Mouse (Mus musculus) gonadal fat pad, adult 2 months (tissue): Measurements from ENCODE around the gene Rtf2. TPM values are rescaled to one million over a fixed set of nuclear protein-coding genes. Genes with fewer than 3 reads are reported as not detected.

Experiments
- DNase-seq: peaks from one replicate; pipeline ENCODE4 v3.0.0-alpha.2; 2012; ENCODE audit warnings: low read depth
- polyA plus RNA-seq: library from polyadenylated mRNA; depleted of rRNA; stranded (reverse); fragments of >200 nt; gene quantifications from 2 replicates; pipeline ENCODE4 v1.2.3, GENCODE M21; 2012; rRNA removed

Gene Rtf2
- polyA plus RNA-seq, 1 experiment, result 61.1 TPM

DNA sequence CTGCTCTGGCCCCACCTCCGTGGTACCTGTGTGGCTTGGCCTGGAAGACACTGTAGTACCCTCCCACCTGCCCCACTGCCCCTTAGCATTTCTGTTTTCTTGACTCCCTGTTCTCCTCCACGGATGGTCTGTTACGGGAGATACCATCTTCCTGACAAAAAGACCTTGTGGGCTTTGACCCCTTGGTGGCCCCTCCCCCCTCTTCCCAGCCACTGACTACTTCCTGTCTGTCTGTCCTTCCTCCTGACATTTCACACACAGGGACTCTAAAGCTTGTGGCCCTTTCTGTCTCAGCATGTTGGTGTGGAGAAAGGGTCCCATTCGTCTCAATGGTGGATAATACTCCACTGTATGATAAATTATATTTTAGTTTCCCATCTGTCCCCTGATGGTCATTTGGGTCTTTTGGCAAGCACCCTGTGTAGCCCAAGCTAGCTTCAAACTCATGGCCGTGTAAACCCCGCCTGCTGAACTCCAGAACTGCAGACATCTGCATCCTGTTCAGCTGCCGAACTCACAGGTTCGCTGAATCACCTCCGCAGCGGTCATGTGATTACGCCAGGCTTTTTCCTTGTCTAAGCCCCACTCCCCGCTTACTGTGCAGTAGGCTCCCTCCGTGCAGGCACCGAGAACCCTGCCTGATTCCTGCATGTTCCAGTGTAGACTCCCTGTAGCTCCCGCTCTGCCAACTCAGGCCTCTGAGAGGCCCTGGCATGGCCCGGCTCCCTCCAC is 41.5 kb downstream of the Rtf2 start:
- DNase-seq, result no peak

DNA sequence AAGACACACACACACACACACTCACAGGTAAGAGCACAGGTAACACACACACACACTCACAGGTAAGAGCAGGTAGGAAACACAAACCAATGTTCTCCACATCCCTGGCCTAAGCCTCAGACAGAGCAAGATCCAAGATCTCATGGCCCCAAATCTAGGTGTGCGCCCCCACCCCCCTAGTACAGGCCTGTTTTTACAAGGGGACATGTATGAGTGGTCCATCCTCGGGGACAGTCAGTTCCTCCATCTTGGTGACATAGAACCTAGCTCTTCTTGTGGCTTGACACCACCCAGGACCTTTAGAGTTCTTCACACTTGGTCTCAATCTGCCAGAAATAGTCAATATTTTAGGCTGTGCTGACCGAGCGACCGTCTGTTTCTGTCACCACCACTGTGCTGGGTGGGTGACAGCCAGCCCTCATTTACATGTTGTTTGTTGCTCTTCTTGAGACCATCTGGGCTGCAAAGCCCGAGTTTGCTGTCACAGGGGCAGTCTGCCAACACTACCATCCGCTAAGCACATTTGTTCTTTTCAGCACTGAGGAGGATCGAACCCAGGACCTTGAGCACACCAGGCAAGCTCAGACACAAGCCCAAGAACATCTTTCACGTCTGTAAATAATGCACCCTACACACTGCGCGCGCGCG is 43.5 kb downstream of the Rtf2 start:
- DNase-seq, result no peak

DNA sequence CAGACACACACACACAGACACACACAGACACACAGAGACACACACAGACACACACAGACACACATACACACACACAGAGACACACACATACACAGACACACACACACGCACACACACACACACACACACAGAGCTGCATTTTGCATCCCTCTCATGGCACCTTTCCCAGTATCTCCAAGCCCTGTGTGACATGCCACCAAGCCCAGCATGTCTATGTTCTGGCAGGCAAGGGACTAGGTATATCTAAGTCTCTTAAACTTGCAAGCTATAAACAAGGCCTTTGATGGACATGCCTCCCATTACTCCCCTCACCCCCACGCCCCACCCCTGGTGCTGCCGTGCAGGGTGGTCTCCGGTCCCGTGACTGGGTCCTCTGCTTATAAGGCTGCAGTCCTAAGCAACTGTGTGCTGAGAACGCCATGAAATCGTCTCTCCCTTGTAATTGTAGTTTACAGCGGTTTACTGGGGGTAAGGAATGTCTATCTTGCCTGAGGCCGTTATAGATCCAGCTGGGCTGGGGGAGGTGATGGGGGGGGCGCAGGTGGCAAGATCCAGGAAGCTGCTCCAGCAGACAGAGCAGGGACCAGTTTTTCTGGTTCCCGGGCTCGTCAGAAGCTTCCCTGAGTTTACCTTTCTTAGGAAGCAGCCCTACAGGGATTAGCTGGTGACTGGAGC is 44.5 kb downstream of the Rtf2 start:
- DNase-seq, result no peak

DNA sequence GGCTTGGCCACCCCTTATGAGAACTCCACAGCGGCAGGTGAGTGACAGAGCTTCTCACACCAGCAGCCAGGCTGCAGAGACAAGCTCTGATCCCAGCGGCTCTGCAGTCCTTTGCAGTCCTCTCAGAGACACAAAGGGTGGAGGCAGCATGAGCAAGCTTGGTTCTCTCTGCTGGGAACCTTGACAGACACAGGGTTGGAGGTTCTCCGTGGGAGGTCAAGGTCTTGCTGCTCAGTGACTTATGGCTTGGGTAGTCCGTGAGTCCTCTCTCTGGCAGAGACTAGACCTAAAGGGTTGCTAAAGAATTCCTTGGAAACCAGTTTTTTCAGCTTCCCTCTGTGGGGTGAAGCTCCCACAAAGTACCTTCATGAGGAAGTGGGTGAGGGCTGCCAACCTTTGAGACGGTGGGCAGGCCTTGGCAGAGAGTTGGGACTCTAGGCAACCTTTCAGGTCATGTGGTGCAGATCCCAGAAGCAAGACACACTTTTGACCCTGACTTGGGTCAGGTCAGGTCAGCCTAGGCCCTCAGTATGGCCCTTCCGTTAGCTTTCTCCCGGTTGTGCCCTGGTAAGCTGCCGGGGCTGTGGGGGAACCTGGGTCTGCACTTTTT is 56.5 kb downstream of the Rtf2 start:
- DNase-seq, result no peak

DNA sequence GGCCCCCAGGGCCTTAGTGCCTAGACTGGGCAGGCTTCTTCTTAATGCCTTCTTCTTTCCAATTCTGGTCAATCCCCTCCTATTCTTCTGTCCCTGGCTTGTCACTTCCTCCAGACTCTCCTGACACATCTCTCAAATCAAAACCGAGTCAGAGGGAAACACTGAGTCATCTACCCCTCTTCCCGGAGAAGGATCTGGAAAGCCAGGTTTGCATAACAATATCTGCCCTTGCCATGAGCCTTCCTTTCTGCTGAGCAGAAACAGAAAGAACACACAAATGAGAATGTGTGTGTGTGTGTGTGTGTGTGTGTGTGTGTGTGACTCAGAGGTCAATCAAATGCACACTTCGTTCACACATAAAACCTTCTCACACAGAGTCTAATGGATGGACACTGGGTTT is 58.5 kb downstream of the Rtf2 start:
- DNase-seq, result no peak

DNA sequence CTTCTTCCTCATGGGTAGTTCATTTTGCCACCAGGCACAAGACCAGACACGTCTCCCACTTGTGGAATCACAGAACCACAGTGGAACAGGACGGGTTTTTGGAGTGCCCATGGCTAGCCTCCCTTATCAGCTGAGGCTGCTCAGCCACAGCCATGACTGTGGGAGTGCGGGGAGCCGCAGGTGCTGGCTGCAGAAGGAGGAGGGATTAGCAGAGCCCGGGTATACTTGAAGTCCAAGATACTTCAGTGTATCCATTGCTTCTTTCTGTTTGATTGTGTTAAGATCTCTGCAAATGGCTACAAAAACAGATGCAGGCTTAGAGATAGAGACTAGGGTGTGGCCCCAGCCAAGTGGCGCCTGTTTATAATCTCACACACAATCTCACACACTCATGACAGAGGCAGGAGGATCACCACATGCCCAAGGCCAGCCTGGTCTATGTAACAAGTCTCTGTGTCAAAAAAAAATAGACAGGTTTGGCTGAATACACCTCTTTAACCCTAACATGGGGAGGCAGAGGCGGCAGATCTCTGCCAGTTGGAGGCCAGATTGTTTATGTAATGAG is 60.5 kb downstream of the Rtf2 start:
- DNase-seq, result no peak

DNA sequence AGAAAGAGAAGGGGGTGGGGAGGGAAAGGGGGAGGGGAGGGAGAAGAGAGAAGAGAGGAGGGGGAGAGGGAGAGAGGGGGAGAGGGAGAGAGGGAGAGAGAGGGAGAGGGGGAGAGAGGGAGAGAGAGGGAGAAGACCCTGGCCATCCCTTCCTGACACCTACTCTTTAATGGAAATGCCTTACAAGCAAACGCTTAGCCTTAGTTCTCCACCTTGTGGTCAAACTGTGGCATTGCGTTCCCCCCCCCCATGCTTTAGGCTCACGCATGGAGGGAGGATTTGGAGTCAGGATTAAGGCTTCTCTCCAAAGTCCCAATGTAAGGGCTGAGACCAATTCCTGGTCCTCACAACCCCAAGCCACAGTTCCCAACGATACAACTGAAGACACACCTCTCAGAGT is 61.0 kb downstream of the Rtf2 start:
- DNase-seq, result no peak

DNA sequence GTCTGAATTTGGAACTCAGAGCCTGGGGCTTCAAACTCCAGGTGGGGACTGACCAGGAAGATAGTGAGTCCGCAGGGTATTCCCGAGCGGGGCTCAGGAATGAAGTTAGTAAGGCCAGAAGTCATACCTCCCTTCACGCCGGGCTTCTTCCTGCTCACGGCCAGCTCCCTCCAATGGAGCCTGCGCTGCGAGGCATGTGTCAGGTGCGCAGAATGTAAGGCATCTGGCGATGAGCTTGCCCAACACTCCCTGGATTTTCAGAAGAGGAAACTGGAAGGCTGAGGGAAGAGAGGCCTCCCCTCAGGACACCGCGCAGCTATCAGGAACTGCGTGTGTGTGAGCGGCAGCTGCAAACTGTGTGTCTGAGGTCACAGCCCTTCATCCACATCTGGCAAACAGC is 61.8 kb downstream of the Rtf2 start:
- no peak for DNase-seq

DNA sequence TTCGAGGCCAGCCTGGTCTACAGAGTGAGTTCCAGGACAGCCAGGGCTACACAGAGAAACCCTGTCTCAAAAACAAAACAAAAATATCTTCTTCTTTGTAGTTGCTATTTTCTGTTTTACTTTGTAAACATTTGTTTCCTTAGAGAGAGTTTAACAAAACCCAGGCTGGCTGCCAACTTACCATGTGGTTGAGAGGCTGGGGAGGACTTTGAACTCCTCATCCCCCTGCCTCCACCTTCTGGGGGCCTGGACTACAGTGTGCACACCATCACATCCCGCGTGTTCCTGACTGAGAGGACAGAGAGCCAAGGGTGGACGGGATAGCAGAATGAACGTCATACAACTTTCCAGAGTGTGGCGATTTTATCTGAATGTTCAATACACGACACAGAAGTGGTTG is 65.8 kb downstream of the Rtf2 start:
- DNase-seq, result no peak

DNA sequence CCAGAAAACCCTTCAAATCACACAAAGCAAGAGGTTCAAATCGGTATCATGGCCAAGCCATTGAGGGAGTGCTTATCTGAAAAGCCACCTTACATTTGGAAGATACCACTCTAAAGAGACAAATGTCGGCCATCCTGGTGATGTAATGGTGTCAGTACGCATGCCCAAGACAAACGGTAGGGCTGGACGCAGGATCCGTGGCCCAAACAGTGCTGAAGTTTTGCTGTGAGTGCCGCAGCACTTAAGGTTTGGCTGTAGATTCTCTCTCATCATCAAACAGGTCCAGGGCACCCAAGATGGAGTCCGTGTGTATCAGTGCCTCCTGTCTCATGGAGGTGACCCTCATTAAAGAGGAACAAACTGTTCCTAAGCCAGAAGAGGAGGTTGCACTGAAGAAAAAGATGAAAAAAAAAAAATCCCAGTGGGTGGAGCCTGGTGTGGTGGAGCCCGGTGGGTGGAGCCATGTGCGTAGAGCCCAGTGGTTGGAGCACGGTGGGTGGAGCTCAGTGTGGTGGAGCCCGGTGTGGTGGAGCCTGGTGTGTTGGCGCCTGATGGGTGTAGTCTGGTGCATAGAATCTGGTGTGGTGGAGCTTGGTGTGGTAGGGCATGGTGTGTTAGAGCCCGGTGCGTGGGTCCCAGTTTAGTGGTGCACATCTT is 69.8 kb downstream of the Rtf2 start:
- no peak for DNase-seq

DNA sequence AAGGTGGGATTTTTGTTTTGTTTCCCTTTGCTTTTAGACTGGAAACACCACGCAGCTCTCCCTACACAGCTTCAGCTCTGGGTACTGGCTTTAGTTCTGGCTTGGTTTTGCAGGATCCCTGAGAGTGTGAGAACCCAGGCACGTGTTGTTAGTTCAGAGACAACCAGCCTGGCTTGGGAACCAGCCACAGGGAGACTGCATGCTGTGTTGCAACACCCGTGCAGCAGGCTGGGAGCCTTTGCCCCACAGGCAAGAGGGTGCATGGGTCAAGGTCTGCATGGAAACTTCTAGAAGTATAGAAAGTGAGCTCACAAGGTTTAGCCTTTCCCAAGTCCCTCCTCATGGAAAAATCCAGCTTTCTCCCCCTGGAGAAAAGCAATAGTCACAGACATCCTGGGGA is 70.5 kb downstream of the Rtf2 start:
- DNase-seq, result no peak

DNA sequence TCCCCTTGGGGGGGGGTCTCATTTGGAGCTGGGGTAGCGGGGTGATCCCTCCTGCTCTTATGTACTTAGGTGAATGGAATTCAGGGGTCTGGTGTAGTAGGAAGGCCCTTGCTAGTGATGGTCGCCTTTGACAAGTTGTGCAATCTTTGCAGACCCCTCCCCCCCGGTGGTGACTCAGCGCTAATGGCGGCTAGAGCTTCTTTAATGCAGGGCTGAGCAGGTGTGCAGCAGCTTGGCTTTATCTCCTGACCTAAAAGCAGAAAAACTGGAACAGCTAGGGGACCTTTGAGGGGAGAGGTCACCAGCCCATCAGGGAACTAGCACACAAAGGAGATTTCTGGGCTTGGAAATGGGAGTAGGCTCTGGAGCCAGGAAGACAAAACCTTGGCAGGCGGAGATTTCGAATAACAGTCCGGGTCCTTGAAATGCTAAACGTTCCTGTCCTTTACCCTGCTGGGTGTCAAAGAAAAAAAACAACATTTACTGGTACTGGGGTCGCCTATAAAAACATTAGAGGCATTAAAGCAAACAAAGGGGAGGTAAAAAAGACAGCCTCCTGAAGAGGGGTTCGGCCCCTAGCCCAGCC is 76.1 kb downstream of the Rtf2 start:
- DNase-seq, result no peak

Other genes with a start within 250 kb of the Rtf2 start
- gene Mc3r, start 192.1 kb upstream of the Rtf2 start, polyA plus RNA-seq, result not detected in 2 replicates
- gene Fam210b, start 95.0 kb upstream of the Rtf2 start, polyA plus RNA-seq, result 15.4 and 20.1 TPM in 2 replicates
- 2.6 TPM in 2 replicates for gene Aurka, start 70.0 kb upstream of the Rtf2 start, polyA plus RNA-seq
- gene Cstf1, start 69.9 kb upstream of the Rtf2 start, polyA plus RNA-seq, result 31.3 and 32.2 TPM in 2 replicates
- gene Cass4, start 46.8 kb upstream of the Rtf2 start, polyA plus RNA-seq, result 0.93 and 1.3 TPM in 2 replicates
- not detected in 2 replicates for gene Gcnt7, start 18.0 kb downstream of the Rtf2 start, polyA plus RNA-seq
- gene Fam209, start 32.0 kb downstream of the Rtf2 start, polyA plus RNA-seq, result 0.23 and 0.55 TPM in 2 replicates
- gene Tfap2c, start 109.0 kb downstream of the Rtf2 start, polyA plus RNA-seq, result 2.7 and 3.6 TPM in 2 replicates